Mouse (Mus musculus) bone marrow macrophage, adult 2 months (primary cell): ENCODE data around the gene Rnf26. TPM values are rescaled to one million over a fixed set of nuclear protein-coding genes. Genes with fewer than 3 reads are reported as not detected.

Experiments
- H3K27ac ChIP-seq: 2 replicates; pipeline ENCODE4 v1.5.1; 2012; ENCODE audit warnings: low read depth, low read length; ENCODE audit not compliant: insufficient read depth
- H3K4me1 ChIP-seq: 2 replicates; pipeline ENCODE4 v1.6.1; 2012; ENCODE audit warnings: low read length; ENCODE audit not compliant: control insufficient read depth, insufficient read depth
- H3K4me3 ChIP-seq: 2 replicates; pipeline ENCODE4 v1.5.1; 2012; ENCODE audit warnings: mild to moderate bottlenecking, low read length, moderate library complexity; ENCODE audit not compliant: insufficient read depth
- CTCF ChIP-seq: IDR thresholded peaks from 2 replicates; pipeline ENCODE4 v1.5.1; 2012; ENCODE audit warnings: low read depth, mild to moderate bottlenecking, low read length, moderate library complexity
- POLR2A ChIP-seq: IDR thresholded peaks from 2 replicates; pipeline ENCODE4 v1.6.1; 2012; ENCODE audit warnings: mild to moderate bottlenecking, low read depth, low read length, borderline replicate concordance
- polyA plus RNA-seq: library from polyadenylated mRNA; stranded (reverse); fragments of >200 nt; gene quantifications from 2 replicates; pipeline ENCODE4 v1.2.4, GENCODE M21; 2012; ENCODE audit not compliant: missing spikeins, insufficient read depth, insufficient read length

The Rnf26 gene
- polyA plus RNA-seq, 1 experiment: 25.0 TPM

DNA sequence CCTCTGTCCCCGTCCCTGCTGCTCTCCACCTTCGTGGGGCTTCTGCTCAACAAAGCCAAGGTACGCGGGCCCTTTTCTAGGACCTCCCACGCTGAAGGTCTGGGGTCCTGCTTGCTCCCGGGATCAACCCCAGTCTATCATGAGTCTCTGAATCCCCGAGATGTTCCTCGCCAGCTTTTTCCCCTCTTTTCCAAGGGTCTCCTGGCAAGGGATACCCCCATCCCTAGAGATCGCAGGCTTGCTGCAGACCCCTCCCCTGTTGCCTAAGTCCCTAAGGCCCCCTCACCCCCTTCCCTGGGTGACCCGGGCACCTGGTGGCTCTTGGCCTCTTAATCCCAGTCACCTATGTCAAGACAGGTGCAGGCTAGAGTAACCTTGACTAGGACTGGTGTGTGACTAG is 28.0 kb downstream of the Rnf26 start:
- peaks cover 40% of the 10 kb centered on the region for H3K4me1 ChIP-seq
- H3K4me3 ChIP-seq: peak overlapping the region; percentile 52
- H3K27ac ChIP-seq: no peak overlapping the region
- TF ChIP-seq POLR2A (no peak), CTCF (no peak)

DNA sequence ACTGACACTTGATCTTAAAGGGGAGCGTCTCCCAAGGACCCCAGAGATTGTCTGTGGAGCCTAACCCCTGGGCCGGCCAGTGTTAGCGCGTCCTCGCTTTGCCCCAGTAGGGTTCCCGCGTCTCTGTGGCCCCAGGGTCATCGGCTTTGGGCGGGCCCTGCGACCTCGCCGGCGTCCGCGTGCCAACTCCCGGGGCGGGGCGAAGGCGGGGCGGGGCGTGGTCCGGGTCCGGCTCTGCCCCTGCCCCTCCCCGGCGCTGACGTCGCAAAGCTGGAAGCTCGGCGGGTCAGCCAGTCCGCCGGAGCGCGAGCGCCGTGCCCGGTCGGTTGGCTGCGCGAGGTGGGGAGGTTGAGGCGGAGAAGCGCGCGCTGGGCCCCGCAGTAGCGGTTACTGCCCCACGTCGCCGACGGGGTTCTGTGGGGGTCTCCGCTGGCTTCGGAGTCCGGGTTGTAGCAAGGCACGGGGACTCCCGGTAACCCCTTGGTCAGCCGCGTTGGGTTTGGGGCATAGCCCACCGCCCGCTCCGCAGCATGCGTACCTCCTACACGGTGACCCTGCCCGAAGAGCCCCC is 28.6 kb downstream of the Rnf26 start:
- H3K27ac ChIP-seq: no peak overlapping the region
- peak overlapping the region; percentile 61 for H3K4me3 ChIP-seq
- TF ChIP-seq POLR2A (no peak; the same call in 1 of the 2 replicates), CTCF (no peak)
- peaks cover 36% of the 10 kb centered on the region for H3K4me1 ChIP-seq

DNA sequence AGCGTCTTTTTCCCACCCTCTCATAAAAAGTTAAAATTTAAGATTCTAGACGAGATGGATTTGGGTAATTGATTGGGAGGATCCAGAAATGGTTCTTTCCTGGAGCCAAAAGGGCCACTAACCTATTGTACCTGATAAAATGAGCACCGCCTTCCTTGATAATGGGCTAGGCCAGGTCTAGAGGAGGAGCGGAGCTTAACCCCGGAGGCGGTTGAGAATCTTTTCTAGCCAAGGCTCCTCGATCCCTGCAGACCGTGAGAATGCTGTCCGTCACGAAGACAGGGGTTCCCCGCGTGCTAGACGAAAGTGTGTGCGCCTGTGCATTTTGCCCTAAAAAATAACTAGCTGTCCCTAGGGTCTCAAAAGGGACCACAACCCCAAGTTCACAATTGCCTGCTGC is 29.1 kb downstream of the Rnf26 start:
- Histone ChIP-seq H3K27ac (0 out of 2 replicates have a peak overlapping the region, but pooled peaks have one; percentile 2), H3K4me1 (peaks cover 36% of the 10 kb centered on the region), H3K4me3 (peak overlapping the region; percentile 61)
- TF ChIP-seq CTCF (no peak), POLR2A (no peak)

DNA sequence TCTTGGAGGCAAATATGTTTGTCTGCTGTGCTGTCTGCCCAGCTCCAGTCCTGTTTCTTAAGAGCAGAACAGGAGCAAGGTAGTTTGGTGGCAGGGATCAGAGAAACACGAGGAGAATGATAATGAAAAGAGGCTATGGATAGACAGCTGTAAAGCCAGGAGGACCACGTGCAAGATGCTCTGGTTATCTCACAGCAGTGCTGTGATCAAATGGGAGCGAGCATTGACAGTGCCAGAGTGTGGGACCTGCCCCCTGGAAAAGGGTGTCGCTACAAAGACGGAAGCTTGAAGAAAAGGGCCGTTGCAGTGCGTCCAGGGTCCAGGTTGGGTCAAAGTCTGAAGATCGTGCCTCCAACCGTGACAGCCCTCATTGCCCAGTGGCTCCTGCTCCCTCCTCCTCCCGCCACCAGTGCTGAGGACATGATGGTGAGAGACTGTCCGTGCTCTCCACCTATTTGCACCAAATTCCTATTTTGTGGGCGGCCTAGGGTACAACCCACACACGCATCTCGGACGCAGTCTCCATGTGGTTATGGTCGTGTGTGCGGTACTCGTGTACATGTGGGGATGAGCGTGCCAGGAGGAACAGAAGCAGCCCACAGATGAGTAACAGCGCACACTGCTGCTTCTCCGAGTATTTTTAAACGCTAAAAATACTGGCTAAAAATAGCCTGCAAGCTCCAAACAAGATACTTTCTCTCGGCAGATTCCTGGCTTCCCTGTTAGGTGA is 29.8 kb downstream of the Rnf26 start:
- H3K4me1 ChIP-seq: peaks cover 41% of the 10 kb centered on the region
- no peak overlapping the region for H3K27ac ChIP-seq
- TF ChIP-seq POLR2A: no peak
- no peak for TF ChIP-seq CTCF
- H3K4me3 ChIP-seq: peak overlapping the region; percentile 61

DNA sequence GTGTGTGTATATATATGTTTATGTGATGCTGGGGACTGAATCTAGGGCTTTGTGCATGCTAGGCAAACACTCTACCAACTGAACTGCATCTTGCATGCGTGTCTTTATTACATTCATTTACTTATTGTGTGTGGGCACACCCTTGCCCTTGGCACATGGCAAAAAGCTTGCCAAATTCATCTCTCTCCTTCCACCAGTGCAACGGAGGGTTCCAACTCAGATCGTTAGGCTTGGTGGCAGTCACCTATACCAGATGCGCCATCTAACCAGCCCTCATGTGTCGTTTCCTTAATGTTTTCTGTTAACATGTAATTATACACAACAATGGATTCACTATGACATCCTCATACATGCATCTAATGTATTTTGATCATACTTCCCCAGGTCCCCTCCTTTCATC is 31.1 kb downstream of the Rnf26 start:
- TF ChIP-seq POLR2A: no peak
- TF ChIP-seq CTCF: no peak

DNA sequence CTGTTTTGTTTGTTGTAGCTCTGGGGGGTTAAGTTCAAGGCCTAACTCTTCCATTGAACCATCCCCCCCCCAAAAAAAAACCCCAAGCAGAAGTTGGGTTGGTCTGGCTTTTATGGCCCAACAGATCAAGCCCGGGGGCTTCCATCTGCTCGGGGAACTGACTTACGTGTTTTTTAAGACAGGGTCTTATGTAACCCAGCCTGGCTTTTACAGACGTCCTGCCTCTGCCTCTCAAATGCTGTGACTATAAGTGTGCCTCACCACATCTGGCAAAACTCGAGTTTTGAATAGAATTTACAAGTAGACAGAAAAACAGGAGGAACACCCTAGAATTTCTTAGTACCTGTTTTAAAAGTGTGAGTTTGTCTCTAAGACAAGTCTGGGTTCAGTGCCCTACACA is 31.7 kb downstream of the Rnf26 start:
- H3K27ac ChIP-seq: no peak overlapping the region
- H3K4me3 ChIP-seq: no peak overlapping the region
- TF ChIP-seq POLR2A (no peak), CTCF (no peak)
- H3K4me1 ChIP-seq: peaks cover 31% of the 10 kb centered on the region

More for the DNA sequence above, 31.1 kb downstream of the Rnf26 start:
- Histone ChIP-seq H3K27ac (no peak overlapping the region), H3K4me3 (no peak overlapping the region), H3K4me1 (peaks cover 31% of the 10 kb centered on the region)

DNA sequence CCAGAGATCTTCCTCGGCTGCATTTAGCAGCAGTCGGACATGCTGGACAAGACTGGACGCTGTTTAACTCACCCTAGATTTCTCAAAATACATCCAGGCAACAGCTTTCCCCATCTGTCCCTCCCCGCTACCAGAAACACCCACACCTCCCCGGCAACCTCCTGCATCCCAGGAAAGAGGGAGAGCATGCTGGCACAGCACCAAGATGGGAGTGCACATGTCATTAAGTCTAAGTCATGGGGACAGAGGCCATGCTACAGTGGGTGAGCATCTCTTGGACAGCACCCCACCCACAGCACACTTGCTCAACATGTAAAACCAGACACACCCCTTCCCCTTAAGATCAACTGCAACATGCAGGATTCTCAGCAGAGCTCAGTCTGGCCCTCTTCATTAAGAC is 32.4 kb downstream of the Rnf26 start:
- no peak overlapping the region for H3K4me3 ChIP-seq
- TF ChIP-seq POLR2A: no peak
- no peak for TF ChIP-seq CTCF
- H3K4me1 ChIP-seq: peaks cover 31% of the 10 kb centered on the region
- no peak overlapping the region for H3K27ac ChIP-seq

DNA sequence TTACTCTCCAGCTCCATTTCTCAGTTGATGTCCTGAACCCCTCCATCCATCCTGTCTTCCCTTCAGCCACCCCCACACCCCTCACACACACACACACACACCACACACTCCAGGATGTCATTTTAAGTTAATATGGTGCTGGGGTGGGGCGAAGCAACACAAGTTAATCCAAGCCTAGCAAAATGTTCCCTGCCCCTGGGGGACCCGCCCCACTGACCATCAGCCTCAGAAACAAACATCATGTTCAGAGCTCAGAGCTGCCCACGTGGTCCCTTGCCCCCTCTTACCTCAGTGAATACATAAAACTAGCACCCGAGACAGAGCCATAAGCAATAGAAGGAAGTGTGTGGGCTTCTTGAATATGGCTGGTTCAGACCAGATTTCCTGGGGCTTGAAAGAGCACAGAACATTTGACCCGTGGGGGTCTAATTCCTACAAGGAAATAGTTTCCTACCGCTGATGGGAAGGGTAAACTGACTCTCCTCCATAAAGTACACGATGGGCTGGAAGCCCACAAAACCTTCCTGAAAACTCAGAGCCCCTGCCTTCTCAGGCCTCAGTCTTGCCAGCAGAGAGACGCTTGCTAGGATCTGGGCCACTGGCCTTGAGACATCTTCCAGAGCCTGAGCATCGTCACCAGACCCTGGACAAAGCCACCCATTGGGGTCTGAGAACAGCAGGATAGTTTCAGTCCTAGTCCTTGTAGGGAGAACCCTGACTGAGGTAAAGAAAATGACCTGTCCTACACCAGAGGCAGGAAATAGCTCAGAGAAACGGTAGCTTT is 33.1 kb downstream of the Rnf26 start:
- Histone ChIP-seq H3K4me3 (no peak overlapping the region), H3K27ac (no peak overlapping the region), H3K4me1 (peaks cover 28% of the 10 kb centered on the region)
- TF ChIP-seq CTCF: no peak
- no peak for TF ChIP-seq POLR2A

DNA sequence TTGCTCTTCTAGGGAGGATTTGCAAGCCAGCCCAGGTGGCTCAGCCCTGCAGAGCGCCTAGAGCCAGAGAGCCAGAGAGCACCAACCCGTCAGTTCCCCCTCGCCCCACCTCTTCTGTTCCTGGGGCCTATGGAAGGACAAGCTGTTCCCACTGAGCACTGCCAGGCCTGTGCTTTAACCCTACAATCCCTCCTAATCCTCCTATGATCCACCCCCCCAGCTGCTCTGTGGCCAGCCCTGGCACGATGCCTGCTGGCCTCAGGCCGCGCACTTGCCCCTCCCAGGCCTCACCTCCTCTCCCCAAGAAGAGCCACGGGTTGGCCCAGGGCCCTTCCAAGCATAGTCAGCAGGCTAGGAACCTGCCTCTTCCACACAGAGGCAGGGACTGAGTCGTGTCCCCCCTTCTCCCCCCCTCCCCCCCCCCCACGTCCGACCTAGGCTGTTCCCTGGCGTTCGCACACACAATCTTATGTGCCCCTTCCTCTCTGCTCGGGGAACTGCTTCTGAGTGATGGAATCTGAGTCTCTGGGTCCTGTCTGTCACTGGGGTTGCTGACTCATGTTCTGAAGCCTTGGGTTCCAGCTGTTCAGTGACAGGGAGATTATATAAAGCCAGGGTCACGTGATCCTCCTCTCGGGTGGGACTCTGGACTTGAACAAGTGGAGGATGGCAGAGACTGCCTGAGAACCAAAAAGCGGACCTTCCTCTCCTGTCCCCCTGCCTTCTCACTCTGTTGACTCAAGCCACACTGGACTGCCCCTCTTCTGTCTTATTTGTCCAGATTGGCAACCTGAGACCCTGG is 34.2 kb downstream of the Rnf26 start:
- TF ChIP-seq CTCF: no peak
- TF ChIP-seq POLR2A: no peak
- no peak overlapping the region for H3K4me3 ChIP-seq
- H3K27ac ChIP-seq: no peak overlapping the region
- H3K4me1 ChIP-seq: peaks cover 28% of the 10 kb centered on the region
